Mouse (Mus musculus): ENCODE results near the gene Fstl4.

The Fstl4 gene

DNA sequence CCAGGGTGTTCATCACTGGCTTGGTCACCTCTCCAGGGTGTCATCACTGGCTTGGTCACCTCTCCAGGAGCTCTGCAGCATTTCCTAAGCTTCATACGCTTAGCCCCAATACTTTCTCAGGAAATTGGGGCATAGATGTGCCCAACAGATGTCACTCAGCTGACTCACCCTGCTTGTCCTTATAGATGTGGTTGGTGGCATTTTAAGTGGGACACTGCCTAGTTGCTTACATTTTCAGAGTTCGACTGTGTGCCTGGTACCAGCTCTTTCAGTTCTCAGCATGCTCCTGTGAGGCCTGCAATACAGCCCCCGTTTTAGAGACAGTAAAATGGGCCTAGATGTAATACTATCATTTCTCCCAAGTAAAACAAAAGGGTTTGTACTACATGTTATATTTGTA, 8.6 kb downstream of the Fstl4 start:
- no peak for DNase-seq

GRCm38 (mm10) chr11:52775291-52775690, 10.9 kb downstream of the Fstl4 start:
- DNase-seq: no peak

DNA sequence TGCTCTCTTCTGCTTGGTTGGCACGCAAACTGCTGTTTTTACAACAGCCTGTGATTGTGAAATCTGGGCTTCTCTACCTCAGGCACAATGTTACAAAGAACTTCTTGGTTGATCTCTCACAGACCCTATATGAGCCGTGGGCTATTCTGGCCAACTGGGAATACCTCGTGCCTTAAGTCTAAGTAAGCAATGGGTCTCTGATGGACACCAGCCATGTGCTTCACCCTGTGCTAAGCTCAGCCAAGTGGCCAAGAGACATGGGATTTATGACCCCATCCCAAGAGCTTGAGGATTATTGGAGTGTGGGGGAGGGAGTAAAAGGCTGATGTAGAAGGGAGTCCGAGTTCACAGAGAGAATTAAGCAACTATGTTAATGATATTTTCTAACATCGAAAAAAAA, 18.0 kb downstream of the Fstl4 start:
- no peak for DNase-seq

GRCm38 (mm10) chr11:52794331-52794730, 29.9 kb downstream of the Fstl4 start:
- DNase-seq: no peak

DNA sequence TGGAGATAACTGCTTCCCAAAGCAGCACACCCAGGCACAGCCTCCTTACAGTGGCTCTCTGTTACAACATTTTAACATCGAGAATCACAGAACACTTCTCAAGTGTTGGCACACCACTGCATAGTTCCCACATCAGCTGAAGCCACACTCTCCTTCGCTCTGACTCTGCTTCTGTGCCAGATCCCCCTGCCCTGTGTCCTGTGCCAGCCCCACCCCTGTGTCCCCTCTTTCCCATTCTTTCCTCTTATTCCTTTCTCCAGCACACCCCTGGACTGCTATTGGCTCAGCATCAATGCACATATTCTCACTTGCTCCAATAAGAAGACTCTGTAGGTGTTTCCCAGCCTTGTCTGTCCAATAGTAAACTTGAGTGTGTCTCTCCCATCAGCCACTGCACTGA, 45.1 kb downstream of the Fstl4 start:
- DNase-seq: no peak

DNA sequence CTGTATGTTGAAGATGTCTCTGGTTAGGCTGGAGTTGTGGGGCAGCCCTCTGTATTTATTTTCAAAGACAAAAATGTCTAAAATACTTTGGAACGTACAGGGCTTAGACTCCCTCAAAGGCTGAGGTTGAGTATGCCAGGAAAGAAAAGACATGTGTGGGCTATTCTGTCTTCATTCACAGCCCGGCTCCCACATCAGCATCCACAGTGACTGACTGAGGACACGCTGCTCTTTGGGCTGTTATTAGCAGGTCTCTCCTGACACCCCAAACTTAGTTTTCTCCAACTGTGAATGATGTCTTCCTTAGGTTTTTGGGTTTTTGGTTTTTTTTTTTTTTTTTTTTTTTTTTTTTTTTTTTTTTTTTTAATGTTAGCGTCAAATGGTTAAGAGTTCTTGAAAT, 51.6 kb downstream of the Fstl4 start:
- DNase-seq: no peak

GRCm38 (mm10) chr11:52820336-52820905, 56.0 kb downstream of the Fstl4 start:
- DNase-seq: peak; percentile 23

DNA sequence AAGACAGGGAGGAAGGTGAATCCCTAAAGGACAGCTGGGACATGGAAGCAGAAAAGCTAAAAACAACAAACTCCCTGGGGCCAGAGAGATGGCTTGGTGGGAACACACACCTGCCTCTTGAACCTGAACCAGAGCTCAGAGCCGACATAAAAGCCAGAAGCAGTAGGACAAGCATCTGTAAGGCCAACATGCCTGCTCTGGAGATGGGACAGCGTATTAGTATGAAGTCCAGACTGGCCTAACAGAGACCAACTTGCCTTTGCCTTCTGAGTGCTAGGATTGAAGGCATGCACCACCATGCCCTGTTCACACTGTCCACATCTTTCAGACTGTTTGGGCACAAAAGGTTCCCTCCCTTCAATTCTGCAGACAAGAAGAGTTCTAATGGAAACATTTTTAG, 62.2 kb downstream of the Fstl4 start:
- no peak for DNase-seq

DNA sequence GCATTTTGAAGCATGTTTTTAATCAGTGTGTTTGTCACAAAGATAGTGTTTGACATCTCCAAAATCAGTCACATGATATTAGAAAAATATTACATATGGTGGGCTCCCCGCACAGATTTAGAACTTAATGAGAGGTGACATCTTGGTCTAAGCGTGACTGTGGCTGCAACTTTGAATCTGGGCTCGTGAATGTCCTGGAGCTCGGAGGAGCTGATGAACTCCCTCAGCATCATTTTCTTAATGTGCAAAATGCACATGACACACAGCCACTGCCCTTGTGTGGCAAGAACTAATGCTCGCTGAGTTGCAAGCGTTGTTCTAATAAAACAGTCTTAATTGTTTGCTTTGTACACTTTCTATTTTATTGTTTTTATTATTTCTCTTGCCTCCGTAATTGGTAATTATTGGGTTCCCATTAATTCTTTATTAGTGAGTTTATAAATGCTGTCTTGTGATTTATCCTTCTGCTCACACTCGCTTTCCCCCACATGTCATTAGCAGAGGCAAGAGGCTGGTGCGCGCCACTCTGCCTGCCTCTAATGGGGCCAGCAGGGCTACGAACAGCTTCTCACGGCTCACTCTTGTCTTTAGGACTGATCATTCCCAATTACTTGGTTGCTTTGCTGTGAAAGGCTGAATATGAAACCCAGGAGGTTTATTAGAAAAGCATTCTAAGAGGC, 67.3 kb downstream of the Fstl4 start:
- no peak for DNase-seq

GRCm38 (mm10) chr11:52832311-52832675, 67.9 kb downstream of the Fstl4 start:
- no peak for DNase-seq

GRCm38 (mm10) chr11:52848691-52849090, 84.3 kb downstream of the Fstl4 start:
- no peak for DNase-seq

DNA sequence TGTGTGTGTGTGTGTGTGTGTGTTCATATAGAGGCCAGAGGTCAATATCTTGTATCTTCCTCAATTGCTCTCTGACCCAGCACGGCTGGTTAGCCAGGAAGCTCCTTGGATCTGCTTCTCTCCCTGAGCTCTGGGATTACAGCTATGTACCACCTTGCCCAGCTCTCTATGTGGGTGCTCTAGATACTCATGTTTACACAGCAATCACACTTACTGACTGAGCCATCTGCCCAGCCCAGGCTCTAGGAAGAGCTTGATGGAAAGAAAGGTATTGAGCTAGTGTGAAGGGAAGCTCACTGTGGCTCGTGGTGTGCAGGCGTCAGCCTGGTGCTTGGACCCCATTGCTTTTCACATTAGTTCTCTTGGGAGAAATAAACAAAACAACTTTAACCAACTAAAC, 85.6 kb downstream of the Fstl4 start:
- DNase-seq: no peak

- no peak for DNase-seq
These were observed 108.5 kb downstream of the Fstl4 start for GRCm38 (mm10) chr11:52872846-52873512.

GRCm38 (mm10) chr11:52875916-52876765, 111.7 kb downstream of the Fstl4 start:
- DNase-seq: no peak

DNA sequence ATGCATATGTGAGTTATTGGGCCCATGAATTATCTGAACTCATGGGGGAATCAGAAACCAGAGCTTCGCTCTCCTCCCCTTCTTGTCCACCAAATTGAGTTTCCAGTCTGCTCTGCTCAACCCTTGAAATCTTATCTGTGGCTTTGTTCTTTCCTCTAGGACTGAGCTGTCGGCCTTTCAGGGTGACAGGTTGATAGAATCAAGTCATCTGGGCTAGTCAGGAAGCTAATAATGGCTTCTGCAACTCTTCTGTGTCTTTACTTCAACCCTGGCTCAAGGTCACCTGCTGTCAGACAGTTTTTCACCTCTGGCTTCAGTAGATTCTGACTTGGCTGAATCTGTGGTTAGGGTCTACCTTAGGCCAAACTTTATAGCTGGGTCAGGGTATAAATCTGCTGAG, 113.2 kb downstream of the Fstl4 start:
- DNase-seq: no peak

GRCm38 (mm10) chr11:52879958-52880357, 115.5 kb downstream of the Fstl4 start:
- DNase-seq: no peak

GRCm38 (mm10) chr11:52886559-52887303, 122.3 kb downstream of the Fstl4 start:
- DNase-seq: no peak

DNA sequence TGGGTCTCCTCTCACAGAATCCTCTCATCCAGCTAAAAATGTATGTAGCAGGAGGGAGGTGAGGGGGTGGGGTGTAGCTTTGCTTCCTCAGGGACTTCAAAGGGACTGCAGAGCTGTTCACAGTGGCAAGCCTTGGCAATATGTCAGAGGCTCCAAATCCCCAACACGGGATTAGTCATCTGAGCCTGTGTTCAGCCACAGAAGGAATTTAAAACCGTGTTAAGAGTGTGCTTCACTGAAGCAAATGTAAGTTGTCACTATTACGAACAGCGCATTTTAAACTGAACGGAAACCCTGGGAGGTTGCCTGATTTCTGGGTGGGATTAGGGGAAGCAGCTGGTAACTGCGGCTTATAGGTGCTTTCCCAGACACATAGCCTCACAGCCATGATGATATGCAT, 123.7 kb downstream of the Fstl4 start:
- peak; percentile 21 for DNase-seq

DNA sequence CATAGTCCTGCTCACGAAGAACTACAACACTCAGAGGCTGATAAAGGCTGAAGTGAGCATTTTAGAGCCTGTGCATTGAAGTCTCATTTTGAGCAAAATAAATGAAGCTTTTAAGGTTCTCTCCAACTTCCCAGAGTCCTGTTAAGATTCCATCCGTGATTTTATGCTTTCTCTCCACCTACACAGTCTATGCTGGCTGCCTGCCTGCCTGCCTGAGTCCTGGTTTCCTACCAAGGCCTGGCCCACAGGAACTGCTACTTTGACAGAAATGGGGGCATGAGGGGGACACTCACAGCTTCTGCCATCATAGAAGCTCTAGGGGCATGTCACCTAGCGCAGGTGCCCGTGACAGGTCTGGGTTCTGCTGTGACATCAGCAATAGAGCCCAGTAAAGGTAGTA, 125.1 kb downstream of the Fstl4 start:
- no peak for DNase-seq

GRCm38 (mm10) chr11:52890156-52890555, 125.7 kb downstream of the Fstl4 start:
- no peak for DNase-seq

DNA sequence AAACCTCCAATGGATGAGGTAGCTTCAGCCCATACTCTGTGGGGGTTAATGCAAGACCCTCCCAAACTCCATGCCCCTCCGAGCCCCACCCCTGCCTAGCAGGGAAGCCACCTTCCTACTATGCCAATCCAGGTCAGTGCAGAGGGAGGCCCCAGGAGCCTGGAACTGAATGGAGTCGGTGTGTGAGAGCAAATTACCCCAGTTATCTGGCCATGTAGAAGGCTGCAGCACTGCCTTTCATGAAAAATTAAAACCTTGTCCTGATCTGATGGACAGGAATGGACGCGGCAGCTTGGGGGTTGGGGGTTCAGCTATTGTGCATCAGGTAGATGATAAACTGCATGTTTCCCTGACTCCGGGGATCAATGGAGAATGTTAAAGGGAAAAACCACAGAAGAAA, 139.7 kb downstream of the Fstl4 start:
- DNase-seq: no peak

- peak; percentile 14 for DNase-seq
These were observed 146.4 kb downstream of the Fstl4 start for GRCm38 (mm10) chr11:52910788-52911187.

DNA sequence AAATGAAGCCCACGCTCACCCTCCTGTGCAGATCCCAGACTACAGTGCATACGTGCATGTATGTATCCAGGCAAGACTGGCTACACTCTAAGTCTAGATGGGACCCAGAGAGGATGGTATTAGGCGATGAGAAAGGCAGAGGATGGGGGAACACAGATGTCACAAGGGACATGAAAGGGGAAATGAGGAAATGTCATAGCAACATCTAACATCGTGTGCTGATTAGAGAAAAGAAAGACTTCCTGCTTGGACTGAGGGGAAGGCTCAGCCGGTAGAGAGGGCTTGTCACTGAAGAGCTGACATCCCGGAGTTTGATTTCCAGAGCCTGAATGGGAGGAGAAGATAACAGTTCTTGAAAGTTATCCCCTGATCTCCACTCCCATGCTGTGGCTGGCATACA, 150.0 kb downstream of the Fstl4 start:
- no peak for DNase-seq
